Mouse (Mus musculus): Measurements from ENCODE around the gene Ints6.

The Ints6 gene

DNA sequence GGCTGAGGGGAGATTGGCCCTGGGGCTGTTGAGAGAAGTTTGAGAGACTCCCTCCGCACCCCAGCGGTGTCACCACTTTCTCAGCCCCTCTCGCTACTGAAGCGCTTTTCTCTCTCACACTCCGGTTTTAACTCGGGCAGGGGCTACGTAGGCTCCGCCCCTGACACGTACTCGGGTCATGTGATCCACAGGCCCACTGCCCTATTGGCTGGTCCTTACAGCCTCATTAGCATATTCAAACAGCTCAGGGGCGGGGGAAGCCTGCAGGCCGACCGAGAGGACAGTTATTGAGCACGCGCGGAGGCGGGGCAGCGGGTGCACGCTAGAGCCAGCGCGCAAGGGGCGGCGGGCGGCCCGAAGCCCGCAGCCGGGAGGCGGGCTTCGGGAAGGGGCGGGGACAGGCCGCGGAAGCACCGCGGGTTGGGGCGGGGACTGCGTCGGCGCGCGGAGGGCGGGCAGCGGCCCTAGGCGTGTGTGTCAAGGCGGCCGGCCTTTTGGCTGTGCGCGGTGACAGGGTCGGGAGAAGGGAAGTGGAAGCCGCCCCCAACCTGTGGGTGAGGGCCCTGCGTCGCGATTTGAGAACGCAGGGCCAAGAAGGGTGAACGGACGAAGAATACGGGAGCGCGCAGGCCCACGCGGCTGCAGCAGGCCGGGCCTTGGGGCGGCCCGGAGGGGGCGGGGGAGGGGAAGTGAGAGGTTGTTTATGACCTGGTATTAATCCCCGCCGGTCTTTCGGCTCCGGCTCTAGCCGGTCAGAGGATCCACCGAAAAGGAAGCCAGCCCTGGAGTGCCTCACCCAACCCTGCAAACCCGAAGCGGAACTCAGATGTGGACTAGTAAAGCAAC is at the start of gene Ints6:
Gene Ints6, minus strand, starts transcription at position 134 of the 846 bp plus-strand sequence.
- DNase-seq (ENCODE audit: low spot score in 2 of 2) = peak; percentile 98 to 99

DNA sequence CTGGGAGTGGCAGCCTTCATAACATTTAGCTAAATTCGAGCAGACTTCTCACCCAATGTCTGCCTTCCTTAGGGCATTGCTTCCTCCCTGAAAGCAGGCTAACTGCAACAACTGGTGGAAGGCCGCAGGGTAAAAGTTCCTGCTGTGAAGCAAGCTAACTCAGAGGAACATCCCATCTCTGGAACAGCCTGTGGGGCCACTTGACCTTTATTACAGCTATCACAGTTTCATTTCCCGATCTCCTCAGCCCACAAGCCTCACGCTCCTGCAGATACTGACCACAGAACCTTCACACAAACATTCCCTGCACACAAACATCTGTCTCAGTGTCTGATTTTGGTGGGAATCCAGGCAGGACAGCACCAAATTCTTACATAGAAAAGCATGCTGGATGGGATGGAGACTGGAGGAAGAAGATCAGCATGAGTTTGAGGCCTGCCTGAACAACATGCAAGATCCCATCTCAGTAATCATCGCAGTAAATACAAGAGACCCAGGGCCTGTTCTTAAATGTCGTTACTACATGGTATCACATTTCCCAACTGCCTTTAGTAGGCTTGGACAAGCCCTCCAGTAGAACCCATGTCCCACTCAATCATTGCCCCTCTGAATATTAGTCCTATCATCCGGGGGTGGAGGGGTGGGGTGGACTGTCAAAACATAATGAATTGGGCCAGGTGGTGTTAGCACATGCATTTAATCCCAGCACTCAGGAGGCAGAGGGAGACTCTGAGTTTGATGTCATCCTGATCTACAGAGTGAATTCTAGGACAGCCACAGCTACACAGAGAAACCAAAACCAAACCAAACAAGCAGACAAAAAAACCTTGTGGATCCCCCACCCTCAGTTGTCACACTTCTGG is 47.9 kb upstream of the Ints6 start:
- DNase-seq (ENCODE audit: low spot score in 2 of 2) = no peak

DNA sequence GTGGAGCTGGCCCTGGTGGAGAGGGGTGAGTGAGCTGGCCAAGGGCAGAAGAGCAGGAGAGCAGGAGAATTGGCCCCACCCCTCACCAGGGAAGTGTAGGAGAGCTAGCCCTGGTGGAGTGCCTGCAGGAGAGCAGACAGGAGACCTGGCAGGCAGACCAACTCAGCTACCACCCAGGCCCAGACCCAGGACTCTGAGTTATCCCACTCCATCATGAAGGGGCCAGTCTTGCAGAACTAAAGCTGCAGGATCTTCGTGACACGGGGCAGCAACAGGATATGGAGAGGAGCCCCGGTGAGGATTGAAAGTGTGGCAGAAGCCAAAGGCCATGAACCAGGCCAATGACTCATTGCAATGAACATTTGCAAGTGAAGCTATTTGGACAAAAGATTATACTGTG is 46.0 kb upstream of the Ints6 start:
- no peak for DNase-seq (ENCODE audit: low spot score in 2 of 2)

DNA sequence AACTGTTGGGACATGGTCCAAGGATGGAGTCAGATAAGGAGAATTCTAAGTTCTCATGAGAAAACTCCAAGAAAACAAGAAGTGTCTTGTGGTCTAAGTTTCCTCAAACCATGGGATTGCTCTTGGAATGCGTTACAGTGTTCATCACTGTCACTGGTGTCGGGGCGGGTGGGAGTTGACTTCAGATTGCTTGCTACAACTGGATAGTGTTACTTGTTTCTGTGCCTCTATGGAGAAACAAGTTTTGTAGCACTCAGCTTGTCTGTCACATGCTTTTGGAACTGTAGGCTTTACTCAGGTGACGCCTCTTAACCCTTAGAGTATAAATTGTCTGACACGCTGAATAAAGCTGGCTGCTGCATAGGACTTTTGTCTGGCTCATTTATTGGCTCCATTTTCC is 42.2 kb upstream of the Ints6 start:
- no peak for DNase-seq (ENCODE audit: low spot score in 2 of 2)

DNA sequence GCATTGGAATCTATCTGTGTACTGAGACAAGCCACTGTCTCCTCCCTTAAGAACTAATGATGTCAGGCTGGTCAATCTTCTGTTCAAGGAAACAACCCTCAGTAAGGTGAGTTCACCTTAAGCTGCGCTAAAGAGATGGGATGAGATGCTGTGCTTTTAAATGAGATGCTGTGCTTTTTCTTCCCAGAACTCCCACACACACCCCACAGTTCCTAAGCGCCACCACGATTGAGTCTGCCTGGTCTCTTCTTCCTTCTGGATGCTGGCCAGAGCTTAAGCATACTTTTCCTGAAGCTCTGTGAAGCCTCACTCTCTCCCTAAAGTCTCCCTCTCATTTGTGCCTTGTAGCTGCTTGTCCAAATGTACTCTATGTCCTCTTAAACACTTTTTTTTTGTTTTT is 39.8 kb upstream of the Ints6 start:
- DNase-seq (ENCODE audit: low spot score in 2 of 2) = peak; percentile 46 to 63

DNA sequence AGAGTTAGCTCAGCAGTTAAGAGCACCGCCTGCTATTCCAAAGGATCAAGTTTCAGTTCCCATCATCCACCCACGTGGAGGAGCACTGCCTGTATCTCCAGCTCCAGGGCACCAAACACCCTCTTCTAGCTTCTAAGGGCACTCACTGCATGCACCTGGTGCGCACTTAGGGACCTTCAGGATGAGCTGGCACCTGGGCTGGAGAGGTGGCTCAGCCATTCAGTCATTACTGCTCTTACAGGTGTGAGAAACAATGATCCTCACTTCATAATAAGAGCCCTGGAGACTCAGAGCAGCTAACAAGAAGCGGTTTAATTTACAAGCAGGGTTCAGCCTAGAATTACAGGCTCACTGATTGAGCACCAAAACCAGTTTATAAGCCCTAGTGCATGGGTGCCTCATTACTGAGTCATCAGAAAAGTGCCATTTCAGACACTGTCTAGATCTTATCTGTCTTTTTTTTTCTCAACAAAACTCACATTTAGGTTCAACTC is 37.7 kb upstream of the Ints6 start:
- DNase-seq (ENCODE audit: low spot score in 2 of 2) = no peak

DNA sequence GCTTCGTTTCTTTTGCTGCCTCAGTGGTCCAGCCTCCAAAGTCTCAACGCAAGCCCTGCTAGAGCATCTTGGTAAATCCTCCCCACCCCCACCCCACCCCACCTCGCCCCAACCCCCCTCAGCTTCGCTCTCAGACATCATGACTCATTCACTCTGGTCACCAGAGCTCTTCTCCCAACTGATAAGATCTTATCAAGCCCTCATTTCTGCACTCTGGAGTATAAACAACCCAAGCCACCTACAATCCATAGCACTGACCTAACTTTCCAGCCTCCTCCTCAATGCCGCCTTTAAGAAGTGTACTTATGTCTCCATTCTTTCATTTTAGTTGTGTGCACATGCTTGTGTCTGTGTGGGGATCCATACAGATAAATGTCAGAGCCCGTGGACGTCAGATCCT is 34.8 kb upstream of the Ints6 start:
- DNase-seq (ENCODE audit: low spot score in 2 of 2) = no peak

DNA sequence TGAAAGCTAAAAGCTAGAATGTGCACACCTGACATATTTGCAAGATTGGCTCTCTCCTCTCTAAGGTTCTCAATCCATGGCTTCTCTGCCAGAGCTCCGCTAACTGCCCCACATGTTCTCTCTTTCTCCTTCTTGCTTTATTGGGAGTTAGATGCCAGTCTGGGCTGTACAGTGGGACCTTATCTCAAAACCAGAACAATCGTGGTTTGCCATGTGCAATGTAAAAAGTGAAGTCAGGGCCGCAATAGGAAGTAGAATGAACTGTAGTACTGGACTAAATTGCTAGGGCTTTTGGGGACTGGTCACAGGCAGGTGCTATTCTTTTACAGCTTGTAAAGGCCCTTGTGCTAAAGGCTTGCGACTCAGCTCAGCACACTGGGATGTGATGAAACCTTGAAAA is 28.3 kb upstream of the Ints6 start:
- no peak for DNase-seq (ENCODE audit: low spot score in 2 of 2)

DNA sequence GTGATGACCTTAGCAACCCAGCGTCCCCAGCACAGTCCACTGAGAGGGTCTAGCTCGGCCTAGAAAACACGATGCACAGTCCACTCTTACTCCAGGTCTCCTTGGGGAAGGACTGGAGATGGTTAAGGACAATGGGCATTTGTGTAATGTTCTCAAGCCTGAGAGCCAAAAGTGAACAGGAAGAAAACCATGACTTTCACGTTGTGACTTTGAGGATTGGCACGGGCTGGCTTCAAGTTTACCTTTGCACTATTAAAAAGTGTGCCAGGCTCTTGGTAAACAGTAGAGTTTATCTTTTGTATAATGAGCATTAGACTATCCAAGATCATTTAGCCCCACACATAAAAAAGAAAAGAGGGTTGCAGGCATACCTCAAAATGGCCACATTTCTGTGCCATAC is 22.0 kb upstream of the Ints6 start:
- no peak for DNase-seq (ENCODE audit: low spot score in 2 of 2)

DNA sequence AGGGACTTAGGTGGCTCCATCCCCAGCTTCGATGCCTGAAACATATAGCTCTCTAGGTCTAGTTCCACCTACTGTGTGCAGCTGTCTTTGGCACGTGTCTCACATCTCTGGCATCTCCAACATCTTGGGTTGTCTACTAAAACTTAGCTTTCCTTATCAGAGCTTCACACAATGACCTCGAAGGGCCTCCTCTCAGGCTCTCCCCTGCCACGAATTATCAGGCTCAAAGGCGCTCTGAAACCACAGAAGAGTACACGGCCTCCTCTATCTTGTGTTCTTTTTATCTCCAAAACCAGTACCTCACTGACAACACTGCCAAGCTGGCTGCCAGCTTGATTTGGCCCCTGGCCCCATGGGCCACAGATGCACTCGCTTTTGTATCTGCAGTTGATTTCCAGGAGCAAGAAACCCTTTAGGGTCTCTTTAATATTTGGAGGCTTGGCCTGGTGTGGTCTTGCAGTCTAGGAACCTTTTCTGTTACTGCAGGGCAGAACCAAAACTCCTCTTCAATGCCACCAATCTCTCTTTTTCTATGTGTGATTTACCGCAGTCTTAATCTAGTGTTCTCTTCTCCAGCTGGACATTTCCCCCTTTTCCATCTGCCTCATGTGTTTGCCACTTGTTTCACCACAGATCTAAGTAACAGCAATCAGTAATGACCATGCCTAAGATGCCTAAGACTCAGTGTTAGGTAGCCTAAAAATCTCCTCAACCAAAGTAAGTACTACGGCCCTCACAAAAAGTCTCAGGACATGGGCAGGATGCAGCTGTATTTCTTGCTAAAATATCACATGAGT is 19.7 kb upstream of the Ints6 start:
- DNase-seq (ENCODE audit: low spot score in 2 of 2) = no peak

DNA sequence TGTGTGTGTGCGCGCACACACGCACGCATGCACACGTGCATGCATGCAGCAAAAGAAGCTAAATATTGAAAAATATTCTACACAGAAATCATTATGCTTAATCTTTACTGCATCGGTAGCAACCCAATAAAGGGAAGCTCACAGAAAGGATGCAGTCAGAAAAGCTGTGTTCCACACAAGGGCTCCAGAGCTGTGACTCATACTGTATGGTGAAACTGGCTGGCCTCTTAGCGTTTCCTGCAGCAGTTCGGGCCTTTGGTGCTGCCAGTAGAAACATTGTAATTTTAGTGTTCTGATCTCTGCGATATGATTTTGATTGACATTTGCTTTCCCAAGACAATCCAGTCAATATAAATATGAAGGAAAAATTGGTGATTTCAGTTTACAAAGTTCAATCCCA is 17.1 kb upstream of the Ints6 start:
- DNase-seq (ENCODE audit: low spot score in 2 of 2) = no peak

DNA sequence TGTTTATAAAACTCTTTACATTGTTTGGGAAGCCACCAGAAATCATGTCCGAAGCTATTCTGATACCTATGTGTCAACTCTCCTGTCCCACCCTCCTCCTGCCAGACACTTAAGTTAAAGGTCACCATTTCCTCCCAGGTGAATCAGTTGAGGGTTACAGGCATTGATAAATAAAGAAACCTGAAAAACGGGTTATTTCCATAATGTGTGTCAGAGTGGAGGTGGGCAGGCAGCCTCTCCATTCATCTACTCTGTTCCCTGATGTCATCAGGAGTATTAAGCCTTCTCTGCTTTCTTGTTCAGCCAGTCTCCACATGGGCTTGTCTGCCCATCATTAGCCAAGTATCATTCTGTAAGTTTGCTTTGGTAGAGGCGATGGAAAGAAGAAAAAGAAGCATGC is 14.1 kb upstream of the Ints6 start:
- no peak for DNase-seq (ENCODE audit: low spot score in 2 of 2)

DNA sequence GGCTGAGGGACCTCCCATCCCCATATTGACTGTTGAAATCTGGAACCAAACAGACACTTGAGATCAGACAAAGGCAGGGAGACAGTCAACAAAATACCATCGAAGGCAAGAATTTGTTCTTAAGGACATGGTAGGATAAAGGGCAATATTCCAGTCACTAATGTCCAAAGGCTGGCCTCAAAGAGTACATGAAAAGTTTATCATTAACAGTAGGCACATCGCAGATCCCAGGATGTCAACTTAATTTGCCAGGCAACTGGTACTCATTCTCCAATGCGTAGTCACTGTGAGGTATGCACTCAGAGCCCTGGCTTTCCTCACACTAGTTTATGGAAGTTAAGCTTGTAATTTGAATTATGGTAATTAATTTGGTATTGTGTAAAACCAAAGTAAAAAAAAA is 13.3 kb upstream of the Ints6 start:
- DNase-seq (ENCODE audit: low spot score in 2 of 2) = no peak

DNA sequence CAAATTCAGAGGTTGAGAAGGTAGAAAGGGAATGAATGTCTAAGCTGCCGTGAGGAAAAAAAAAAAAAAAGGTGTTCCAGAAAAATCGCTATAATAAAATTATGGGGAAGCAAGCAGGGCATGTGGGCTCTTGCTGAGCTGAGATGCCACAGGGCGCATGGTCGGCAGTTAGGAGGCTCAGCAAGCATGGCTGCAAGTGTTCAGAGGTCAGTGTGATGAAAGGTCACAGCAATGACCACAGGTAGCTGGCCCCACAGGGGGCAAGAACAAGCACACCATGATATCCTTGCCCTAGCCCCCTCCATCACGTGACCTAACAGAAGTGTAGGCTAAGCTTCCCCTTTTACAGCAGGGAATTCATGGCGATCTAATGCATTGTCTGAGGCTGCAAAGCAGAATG is 12.8 kb upstream of the Ints6 start:
- no peak for DNase-seq (ENCODE audit: low spot score in 2 of 2)

DNA sequence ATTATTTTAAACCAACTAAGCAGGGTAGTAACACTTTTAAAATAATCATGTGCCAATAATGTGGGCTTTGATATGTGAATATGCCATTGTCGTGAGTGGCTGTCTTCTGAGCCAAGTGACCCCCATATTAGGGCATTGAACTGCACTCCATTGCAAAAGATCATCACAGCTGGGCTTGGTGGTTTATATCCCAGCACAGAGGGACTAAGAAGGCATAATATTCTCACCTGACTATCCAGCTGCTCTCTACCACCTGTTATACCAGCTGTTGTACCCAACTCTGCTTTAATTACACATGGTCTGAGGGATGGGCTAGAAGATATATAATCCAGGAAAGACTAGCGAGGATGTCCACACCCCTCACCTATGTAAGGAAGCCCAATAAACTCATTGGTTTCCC is 4.4 kb upstream of the Ints6 start:
- DNase-seq (ENCODE audit: low spot score in 2 of 2) = no peak

DNA sequence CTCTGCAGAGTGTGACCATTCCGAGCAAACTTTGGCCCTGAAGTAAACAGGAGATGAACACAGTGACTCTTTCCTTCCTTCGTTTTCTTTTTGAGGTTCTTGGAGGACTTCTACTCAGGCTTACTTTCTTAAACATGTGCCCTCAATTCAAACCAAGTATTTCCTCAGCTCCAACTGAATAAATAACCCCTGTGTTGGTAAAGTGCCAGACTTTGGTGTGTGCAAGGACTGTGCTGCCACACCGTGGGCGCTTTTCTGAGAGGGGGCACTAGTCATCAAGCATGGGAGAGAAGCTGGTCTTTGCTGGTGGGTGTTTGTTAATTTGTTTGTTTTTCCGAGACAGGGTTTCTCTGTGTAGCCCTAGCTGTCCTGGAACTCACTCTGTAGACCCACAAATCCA is 3.4 kb upstream of the Ints6 start:
- DNase-seq (ENCODE audit: low spot score in 2 of 2) = no peak

DNA sequence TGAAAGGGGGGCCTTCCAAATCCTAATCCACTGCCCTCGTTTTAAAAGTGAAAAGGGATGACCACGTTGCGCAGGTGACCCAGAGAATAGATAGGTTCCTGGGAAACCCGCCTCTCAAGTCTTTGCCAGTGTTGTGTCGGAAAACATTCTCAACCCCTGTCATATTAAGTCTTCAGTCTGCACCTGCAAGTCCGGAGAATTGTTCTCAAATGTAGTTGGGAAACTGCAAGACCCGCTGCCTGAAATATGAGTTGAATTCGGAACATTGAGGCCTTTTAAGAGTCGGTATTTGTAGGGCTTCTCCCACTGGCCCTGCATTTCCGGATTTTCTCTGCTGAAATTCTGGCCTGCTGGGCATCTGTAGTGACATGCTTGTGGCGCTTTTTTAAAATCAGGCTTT is 974 bp upstream of the Ints6 start:
- peak in 1 of 2 experiments; percentile 43 for DNase-seq (ENCODE audit: low spot score in 2 of 2)

DNA sequence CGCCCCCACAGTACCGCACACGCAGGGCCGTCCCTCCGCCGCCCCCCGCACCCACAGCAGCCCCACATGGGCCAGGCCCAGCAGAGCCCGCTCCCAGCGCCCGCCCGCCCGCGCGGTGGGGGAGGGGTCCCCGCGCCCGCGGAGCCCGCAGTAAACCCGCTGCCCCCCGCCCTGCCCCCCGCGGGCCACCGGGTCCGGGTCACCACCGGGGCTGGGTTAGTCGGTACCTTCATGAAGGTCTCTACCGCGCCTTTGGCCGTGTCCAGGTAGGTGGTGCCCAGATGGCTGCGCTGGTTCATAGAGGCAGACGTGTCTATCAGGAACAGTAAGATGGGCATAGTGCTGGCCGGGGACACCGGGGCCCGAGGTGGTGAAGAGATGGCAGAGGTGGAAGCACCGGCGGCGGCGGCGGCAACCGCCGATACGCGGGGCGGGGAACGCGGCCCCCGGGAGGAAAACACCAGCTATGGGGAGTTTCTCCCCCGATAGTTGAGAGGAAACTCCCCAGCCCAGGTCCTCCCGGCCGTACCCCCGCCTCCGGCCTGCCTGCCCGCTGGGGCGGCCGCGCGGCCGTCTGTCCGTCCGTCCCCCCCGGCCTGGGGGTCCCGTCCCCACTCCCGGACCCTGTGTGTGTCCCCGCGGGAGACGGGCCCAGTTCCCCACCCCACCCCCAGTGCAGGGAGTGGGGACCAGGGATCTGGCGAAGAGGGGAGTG is 491 bp downstream of the Ints6 start:
- peak; percentile 53 to 59 for DNase-seq (ENCODE audit: low spot score in 2 of 2)

DNA sequence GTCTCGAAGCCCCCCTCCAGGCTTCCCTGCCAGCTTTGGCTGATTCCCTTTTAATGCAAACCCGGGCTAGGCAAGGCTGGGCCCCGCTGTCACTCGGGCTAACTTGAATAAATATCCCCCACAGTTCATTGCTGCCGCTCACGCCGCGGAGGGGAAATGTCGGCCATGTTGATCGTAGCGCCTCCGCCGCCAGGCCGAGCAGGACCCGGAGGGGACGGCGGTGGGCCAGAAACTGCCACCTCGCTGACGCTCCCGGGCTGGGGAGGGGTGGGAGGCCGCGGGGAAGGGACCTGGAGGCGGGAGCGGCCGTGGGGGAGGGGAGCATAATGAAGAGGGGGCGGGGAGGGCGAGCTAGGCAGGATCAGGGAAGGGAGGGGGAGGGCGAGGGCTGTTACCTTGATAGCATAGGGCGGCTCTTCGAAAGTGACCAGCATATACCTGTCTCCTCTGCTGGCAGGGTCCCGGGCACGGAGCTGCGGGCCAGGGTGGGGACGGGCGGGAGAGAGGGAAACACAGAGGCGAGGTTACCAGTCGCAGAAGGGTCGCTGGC is 1.1 kb downstream of the Ints6 start:
- DNase-seq (ENCODE audit: low spot score in 2 of 2) = peak; percentile 63

DNA sequence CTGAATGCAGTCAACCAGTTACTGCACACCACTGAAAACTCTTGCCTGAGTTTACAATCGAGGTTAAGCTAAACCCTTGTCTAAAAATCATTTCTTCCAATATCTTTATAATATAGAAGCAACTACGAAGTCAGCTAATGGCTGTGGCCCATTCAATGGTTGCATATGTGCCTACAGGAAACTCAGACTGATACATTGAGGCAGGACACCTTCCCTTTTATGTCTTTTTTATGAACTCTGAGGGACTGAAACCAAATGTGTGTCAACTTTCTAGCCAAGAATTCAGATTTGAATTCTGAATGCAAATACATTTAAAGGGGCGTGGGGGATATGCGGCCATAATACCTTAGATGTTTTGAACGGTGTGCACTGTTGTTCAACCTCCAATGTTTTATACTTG is 2.3 kb downstream of the Ints6 start:
- no peak for DNase-seq (ENCODE audit: low spot score in 2 of 2)

DNA sequence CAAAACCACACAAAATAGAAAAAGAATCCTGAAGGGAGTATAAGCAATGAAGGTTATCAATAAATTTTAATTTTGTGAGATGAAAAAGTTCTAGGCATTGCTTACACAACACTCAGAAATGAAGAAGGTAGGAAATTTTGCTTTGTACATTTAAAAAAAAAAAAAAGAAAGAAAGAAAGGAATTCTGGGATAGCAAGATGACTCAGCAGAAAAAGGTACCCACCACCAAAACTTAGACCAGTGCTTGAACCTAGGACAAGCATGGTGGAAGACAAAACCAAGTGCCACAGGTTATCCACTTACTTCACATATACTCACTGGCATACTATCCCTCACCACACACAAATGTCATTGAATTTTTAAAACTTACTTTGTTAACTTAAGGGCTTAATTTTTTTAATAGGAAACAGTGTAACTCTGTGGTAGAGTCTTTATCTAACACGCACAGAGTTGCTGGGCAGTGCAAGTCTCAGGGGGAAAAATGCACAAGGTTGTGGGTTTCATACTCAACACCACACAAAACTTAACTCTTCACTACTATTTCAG is 5.8 kb downstream of the Ints6 start:
- DNase-seq (ENCODE audit: low spot score in 2 of 2) = no peak

All from frontal cortex, postnatal 36 days (tissue).